Mouse (Mus musculus): Measurements from ENCODE around the gene Cryzl1. TPM values are rescaled to one million over a fixed set of nuclear protein-coding genes. Genes with fewer than 3 reads are reported as not detected.

Cryzl1 gene
- polyA plus RNA-seq, 1 experiment: 11.6 TPM

- peak in 1 of 2 experiments; percentile 34 for DNase-seq (ENCODE audit: low read depth in 1 of 2, low spot score in 2 of 2)
- Histone ChIP-seq H3K27me3 (ENCODE audit: control insufficient read depth, insufficient read depth, low read length) (no peaks in the 10 kb centered on the region), H3K27ac (ENCODE audit: insufficient read depth, low read length) (no peak overlapping the region), H3K4me1 (ENCODE audit: control insufficient read depth, insufficient read depth, insufficient read length) (no peaks in the 10 kb centered on the region; the same call in 1 of the 2 replicates), H3K4me3 (ENCODE audit: extremely low read depth, insufficient read depth, insufficient read length) (no peak overlapping the region), H3K36me3 (ENCODE audit: control insufficient read depth, insufficient read depth, low read length) (no peaks in the 10 kb centered on the region)
- 14% methylated on average over 6 of the region's 6 CpGs for WGBS
- TF ChIP-seq POLR2A (IDR thresholded peaks at IDR 0.05; ENCODE audit: low read depth, low read length) (no peak), CTCF (IDR thresholded peaks at IDR 0.05; ENCODE audit: extremely low read depth, insufficient read depth, insufficient read length, insufficient replicate concordance) (no peak)
These were observed 26.2 kb upstream of the Cryzl1 start for GRCm38 (mm10) chr16:91754957-91755356.

GRCm38 (mm10) chr16:91753611-91754010 is 24.8 kb upstream of the Cryzl1 start:
- Histone ChIP-seq H3K4me1 (ENCODE audit: control insufficient read depth, insufficient read depth, insufficient read length) (no peaks in the 10 kb centered on the region; the same call in 1 of the 2 replicates), H3K27ac (ENCODE audit: insufficient read depth, low read length) (no peak overlapping the region), H3K36me3 (ENCODE audit: control insufficient read depth, insufficient read depth, low read length) (no peaks in the 10 kb centered on the region), H3K27me3 (ENCODE audit: control insufficient read depth, insufficient read depth, low read length) (no peaks in the 10 kb centered on the region), H3K4me3 (ENCODE audit: extremely low read depth, insufficient read depth, insufficient read length) (no peak overlapping the region)
- no peak for TF ChIP-seq POLR2A (IDR thresholded peaks at IDR 0.05; ENCODE audit: low read depth, low read length)
- TF ChIP-seq CTCF (IDR thresholded peaks at IDR 0.05; ENCODE audit: extremely low read depth, insufficient read depth, insufficient read length, insufficient replicate concordance): no peak
- no peak for DNase-seq (ENCODE audit: low read depth in 1 of 2, low spot score in 2 of 2)
- WGBS: 91% methylated on average over 4 of the region's 4 CpGs

- H3K4me1 ChIP-seq (ENCODE audit: control insufficient read depth, insufficient read depth, insufficient read length): no peaks in the 10 kb centered on the region; the same call in 1 of the 2 replicates
- no peak for TF ChIP-seq CTCF (IDR thresholded peaks at IDR 0.05; ENCODE audit: extremely low read depth, insufficient read depth, insufficient read length, insufficient replicate concordance)
- TF ChIP-seq POLR2A (IDR thresholded peaks at IDR 0.05; ENCODE audit: low read depth, low read length): no peak
- H3K27ac ChIP-seq (ENCODE audit: insufficient read depth, low read length): no peak overlapping the region
- no peak for DNase-seq (ENCODE audit: low read depth in 1 of 2, low spot score in 2 of 2)
- H3K4me3 ChIP-seq (ENCODE audit: extremely low read depth, insufficient read depth, insufficient read length): no peak overlapping the region
- H3K36me3 ChIP-seq (ENCODE audit: control insufficient read depth, insufficient read depth, low read length): no peaks in the 10 kb centered on the region
- no peaks in the 10 kb centered on the region for H3K27me3 ChIP-seq (ENCODE audit: control insufficient read depth, insufficient read depth, low read length)
- WGBS: 92% methylated on average over 13 of the region's 13 CpGs
These were observed 23.0 kb upstream of the Cryzl1 start for GRCm38 (mm10) chr16:91751644-91752385.

GRCm38 (mm10) chr16:91747567-91747966 is 18.8 kb upstream of the Cryzl1 start:
- Histone ChIP-seq H3K36me3 (ENCODE audit: control insufficient read depth, insufficient read depth, low read length) (no peaks in the 10 kb centered on the region), H3K4me3 (ENCODE audit: extremely low read depth, insufficient read depth, insufficient read length) (no peak overlapping the region), H3K27ac (ENCODE audit: insufficient read depth, low read length) (no peak overlapping the region), H3K4me1 (ENCODE audit: control insufficient read depth, insufficient read depth, insufficient read length) (peaks cover 2% of the 10 kb centered on the region; the same call in 1 of the 2 replicates), H3K27me3 (ENCODE audit: control insufficient read depth, insufficient read depth, low read length) (no peaks in the 10 kb centered on the region)
- TF ChIP-seq POLR2A (IDR thresholded peaks at IDR 0.05; ENCODE audit: low read depth, low read length): no peak
- TF ChIP-seq CTCF (IDR thresholded peaks at IDR 0.05; ENCODE audit: extremely low read depth, insufficient read depth, insufficient read length, insufficient replicate concordance): no peak
- WGBS: 90% methylated on average over 6 of the region's 6 CpGs
- DNase-seq (ENCODE audit: low read depth in 1 of 2, low spot score in 2 of 2): no peak

GRCm38 (mm10) chr16:91746101-91746950 is 17.6 kb upstream of the Cryzl1 start:
- Histone ChIP-seq H3K27ac (ENCODE audit: insufficient read depth, low read length) (no peak overlapping the region), H3K4me3 (ENCODE audit: extremely low read depth, insufficient read depth, insufficient read length) (no peak overlapping the region), H3K4me1 (ENCODE audit: control insufficient read depth, insufficient read depth, insufficient read length) (peaks cover 2% of the 10 kb centered on the region; the same call in 1 of the 2 replicates), H3K36me3 (ENCODE audit: control insufficient read depth, insufficient read depth, low read length) (no peaks in the 10 kb centered on the region), H3K27me3 (ENCODE audit: control insufficient read depth, insufficient read depth, low read length) (no peaks in the 10 kb centered on the region)
- no peak for TF ChIP-seq CTCF (IDR thresholded peaks at IDR 0.05; ENCODE audit: extremely low read depth, insufficient read depth, insufficient read length, insufficient replicate concordance)
- no peak for TF ChIP-seq POLR2A (IDR thresholded peaks at IDR 0.05; ENCODE audit: low read depth, low read length)
- peak; percentile 58 to 69 for DNase-seq (ENCODE audit: low read depth in 1 of 2, low spot score in 2 of 2)
- WGBS: 18% methylated on average over 14 of the region's 14 CpGs

GRCm38 (mm10) chr16:91743055-91743454 is 14.3 kb upstream of the Cryzl1 start:
- no peak for DNase-seq (ENCODE audit: low read depth in 1 of 2, low spot score in 2 of 2)
- Histone ChIP-seq H3K27me3 (ENCODE audit: control insufficient read depth, insufficient read depth, low read length) (no peaks in the 10 kb centered on the region), H3K4me1 (ENCODE audit: control insufficient read depth, insufficient read depth, insufficient read length) (peaks cover 2% of the 10 kb centered on the region; the same call in 1 of the 2 replicates), H3K27ac (ENCODE audit: insufficient read depth, low read length) (no peak overlapping the region), H3K4me3 (ENCODE audit: extremely low read depth, insufficient read depth, insufficient read length) (no peak overlapping the region), H3K36me3 (ENCODE audit: control insufficient read depth, insufficient read depth, low read length) (no peaks in the 10 kb centered on the region)
- 88% methylated on average over 7 of the region's 7 CpGs for WGBS
- TF ChIP-seq CTCF (IDR thresholded peaks at IDR 0.05; ENCODE audit: extremely low read depth, insufficient read depth, insufficient read length, insufficient replicate concordance) (no peak), POLR2A (IDR thresholded peaks at IDR 0.05; ENCODE audit: low read depth, low read length) (no peak)
